Mouse (Mus musculus) gastrocnemius, adult 8-10 months (tissue): ENCODE measurements around the gene Slco3a1. TPM values are rescaled to one million over a fixed set of nuclear protein-coding genes. Genes with fewer than 3 reads are reported as not detected.

Experiments
- DNase-seq, 2 experiments: peaks; one replicate each; pipeline ENCODE4 v3.0.0; 2022; ENCODE audit warnings: low spot score in 2 of 2
- total RNA-seq, 4 experiments: library from RNA; stranded (reverse); gene quantifications; 2 replicates each; pipeline ENCODE4 v1.2.4; 2022

Slco3a1 gene
- total RNA-seq, 4 experiments from 2014 or later = 64.6 to 75.6 (median 69.4) TPM

- no peak for DNase-seq
Measured at GRCm38 (mm10) chr7:74529183-74529757, 25.3 kb downstream of the Slco3a1 start.

DNA sequence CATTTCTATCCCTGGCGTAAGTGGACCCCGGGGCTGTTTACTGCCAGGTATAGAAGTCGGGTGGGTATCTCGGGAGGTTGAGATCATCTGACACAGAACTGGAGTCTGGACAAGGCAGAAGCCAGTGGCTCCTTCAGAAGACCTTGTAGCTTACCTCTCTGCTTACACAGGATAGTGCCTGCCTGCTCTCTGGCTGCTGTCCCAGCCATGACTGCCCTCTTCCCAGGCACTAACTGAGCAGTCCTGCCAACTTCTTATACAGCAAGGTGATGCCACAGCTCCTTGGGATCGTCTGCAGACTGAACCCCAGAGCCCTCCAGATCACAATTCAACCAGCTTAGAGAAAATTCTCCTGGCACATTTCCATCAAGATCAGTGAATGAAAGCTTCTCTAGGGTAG, 26.4 kb downstream of the Slco3a1 start:
- DNase-seq = peak in 1 of 2 experiments; percentile 54

- DNase-seq = no peak
Measured at GRCm38 (mm10) chr7:74527689-74528088, 26.9 kb downstream of the Slco3a1 start.

- DNase-seq = no peak
Measured at GRCm38 (mm10) chr7:74526030-74526429, 28.6 kb downstream of the Slco3a1 start.

GRCm38 (mm10) chr7:74525586-74525985, 29.0 kb downstream of the Slco3a1 start:
- DNase-seq = no peak

DNA sequence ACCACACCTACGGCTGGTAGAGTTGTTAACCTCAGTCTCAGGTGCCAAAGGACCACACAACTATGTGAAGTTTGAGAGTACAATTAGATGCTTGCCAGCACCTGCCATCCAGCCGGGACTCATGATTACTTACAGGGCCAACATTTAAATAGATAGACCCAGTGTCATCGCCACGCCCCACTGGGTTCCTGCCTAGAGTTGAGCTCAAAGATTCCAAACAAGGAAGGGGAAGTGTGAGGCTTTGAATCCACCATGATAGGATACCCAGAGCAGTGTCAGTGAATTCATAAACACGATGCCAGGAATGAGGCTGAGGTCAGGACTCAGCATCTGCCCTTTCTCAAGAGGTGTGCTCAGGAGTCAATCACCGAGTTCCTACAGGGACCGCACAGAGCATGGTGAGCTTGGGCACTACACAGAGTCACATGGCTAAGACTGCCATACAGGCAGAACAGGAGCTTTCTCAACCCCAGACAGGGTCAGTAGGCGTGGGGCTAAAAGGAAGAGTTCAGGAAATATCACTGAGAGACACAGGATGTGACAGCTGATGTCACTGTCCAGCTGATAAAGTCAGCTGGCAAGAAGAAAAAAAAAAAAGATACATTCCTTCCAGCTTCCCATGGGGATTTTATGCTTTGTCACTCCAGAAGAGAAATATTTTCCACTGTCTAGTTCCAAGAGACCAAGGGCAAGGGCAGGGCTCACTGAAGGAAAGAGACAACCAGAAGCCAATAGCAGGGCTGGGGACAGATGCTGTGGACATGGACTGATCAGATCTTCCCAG, 30.2 kb downstream of the Slco3a1 start:
- DNase-seq = peak in 1 of 2 experiments; percentile 14

- DNase-seq = no peak
Measured at GRCm38 (mm10) chr7:74523086-74523485, 31.5 kb downstream of the Slco3a1 start.

- DNase-seq = no peak
Measured at GRCm38 (mm10) chr7:74522260-74522659, 32.3 kb downstream of the Slco3a1 start.

- no peak for DNase-seq
Measured at GRCm38 (mm10) chr7:74519386-74519785, 35.2 kb downstream of the Slco3a1 start.

DNA sequence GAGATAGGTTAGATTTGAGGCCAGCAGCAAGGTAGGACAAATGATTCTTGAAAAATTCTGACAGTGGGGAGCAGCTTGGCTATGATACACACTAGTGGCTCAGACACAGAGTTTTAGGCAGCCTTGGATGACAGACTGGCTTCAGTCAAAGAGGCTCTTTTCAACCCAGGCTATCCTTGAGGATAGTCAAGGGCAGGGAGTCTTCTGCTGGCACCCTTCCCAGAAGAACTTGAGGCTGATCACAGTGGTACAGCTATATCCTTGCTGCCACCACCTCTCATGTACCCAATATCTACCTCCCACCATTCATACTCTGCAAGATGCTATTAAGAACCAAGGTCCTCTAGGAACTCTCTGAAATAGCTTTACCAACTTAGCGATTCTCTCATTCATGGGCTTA, 35.8 kb downstream of the Slco3a1 start:
- DNase-seq = no peak

GRCm38 (mm10) chr7:74518255-74518654, 36.3 kb downstream of the Slco3a1 start:
- DNase-seq = no peak

GRCm38 (mm10) chr7:74510676-74511075, 43.9 kb downstream of the Slco3a1 start:
- DNase-seq = peak in 1 of 2 experiments; percentile 12

DNA sequence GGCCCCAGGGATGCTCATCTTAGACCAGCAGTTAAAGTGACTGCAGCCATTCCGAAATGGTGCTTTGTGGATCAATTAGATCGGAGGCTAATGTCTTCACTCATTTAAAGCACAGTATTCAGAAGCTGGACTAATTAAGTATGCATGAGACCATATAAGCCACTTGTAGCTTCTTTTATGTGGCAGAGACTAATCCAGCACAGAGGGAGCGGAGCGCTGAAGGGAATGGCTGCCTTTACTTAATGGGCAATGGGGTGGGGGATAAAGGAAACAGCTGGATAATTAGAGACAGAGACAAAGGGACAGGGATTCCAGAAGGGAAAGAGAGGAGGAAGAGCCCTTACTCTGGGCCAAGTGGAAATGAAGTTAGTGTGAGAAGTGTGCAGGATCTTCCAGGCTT, 46.4 kb downstream of the Slco3a1 start:
- DNase-seq = no peak

GRCm38 (mm10) chr7:74506856-74507255, 47.7 kb downstream of the Slco3a1 start:
- DNase-seq = no peak

DNA sequence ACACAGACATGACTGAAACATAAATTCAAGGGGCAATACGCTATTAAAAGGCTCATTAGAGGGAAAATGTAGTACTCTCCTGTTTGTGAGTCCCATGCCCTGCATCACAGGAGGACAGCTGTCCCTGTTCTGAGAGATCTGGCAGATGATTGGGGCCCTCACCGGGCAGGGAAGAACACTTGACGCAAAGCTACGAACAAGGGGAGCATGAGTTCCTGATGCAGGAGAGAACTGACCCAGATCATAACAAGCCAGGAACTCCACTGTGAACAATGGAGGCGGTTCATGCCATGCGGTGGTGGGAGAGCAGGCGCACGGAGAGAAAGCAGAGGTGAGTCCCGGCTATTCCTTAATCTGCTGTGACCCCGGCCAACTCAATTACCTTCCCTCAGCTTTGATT, 48.9 kb downstream of the Slco3a1 start:
- DNase-seq = no peak

GRCm38 (mm10) chr7:74501187-74501586, 53.4 kb downstream of the Slco3a1 start:
- no peak for DNase-seq

DNA sequence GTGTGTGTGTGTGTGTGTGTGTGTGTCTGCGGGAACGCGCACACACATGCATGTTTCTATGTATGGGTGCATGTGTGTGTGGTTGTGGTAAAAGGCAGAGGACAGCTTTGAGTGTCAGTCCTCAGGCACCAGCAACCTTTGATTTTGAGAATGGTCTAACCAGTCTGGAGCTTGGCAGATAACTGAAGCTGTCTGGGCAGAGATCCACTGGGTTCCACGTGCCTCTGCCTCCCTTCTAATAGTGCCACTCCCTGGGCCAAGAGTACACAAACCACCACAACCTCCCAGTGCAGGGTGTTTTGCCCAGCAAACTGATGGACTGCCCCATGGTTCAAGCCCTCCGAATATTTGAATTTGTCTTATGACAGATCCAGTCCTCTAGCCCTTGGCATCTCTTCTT, 55.1 kb downstream of the Slco3a1 start:
- no peak for DNase-seq

- no peak for DNase-seq
Measured at GRCm38 (mm10) chr7:74498266-74498980, 56.2 kb downstream of the Slco3a1 start.

GRCm38 (mm10) chr7:74497203-74497602, 57.4 kb downstream of the Slco3a1 start:
- DNase-seq = no peak

- DNase-seq = no peak
Measured at GRCm38 (mm10) chr7:74495451-74495850, 59.1 kb downstream of the Slco3a1 start.

DNA sequence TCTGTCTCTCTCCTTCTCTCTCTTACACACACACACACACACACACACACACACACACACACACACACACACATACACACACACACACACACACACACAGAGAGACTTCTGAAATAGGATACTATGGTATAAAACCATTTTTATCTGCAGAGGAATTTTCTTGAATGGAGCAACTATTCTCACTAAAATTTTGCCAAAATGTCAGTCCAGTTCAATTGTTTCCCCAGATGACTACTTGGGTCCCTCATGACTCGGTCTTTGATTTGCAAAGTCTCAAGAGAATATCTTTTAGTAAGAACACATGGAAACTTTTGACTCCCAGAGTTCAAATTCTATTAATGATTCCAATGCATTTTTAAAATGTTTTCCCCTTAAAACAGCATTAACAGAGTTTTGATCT, 60.8 kb downstream of the Slco3a1 start:
- DNase-seq = no peak

DNA sequence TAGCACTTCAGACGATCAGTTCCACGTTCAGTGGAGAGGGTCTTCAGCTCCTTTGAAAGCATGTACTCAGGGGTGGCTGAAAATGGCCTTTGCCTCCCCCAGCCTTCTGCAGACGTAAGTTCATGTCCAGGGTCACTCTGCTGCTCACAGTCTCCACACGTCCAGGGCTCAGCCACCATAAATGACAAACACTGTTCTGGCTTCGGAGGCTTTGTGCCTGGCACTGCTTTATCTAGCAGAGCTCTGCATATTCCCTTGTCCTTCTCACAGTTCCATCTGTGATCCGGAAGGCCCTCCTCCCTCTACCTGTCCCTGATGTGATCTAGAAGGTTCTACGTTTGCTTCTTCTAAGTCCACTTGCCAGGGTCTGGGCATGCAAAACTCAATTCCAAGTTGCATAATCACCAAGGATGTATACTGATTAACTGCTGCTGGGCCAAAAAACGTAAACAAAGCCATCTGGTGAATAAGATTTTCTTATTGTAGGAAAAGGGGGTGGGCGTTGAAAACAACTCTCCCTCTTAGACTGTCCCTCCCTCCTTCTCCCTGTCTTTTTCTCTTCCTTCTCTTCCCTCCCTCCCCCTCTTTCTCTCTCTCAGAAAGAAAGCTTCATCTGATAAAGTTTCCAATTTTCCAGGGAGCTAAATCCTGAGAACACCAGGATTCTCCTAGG, 62.8 kb downstream of the Slco3a1 start:
- no peak for DNase-seq
